Mouse (Mus musculus) neural tube, embryonic 12.5 days (tissue): Measurements from ENCODE around the gene Lmo4. TPM values are rescaled to one million over a fixed set of nuclear protein-coding genes. Genes with fewer than 3 reads are reported as not detected.

ENCODE experiments used
- ATAC-seq: fragments of 200-750 bp; cut with Nextera tagmentation; 2 replicates; pipeline ENCODE4 v1.8.0; 2017; ENCODE audit warnings: low read depth, mild to moderate bottlenecking, moderate TSS enrichment, moderate library complexity; ENCODE audit not compliant: low FRiP score
- H3K27ac ChIP-seq: fragments of 300-500 bp; sonication (generic); 2 replicates; pipeline ENCODE4 v1.5.1; 2016
- H3K27me3 ChIP-seq: fragments of 300-500 bp; sonication (generic); replicated peaks from 2 replicates; pipeline ENCODE4 v1.6.1; 2016; ENCODE audit warnings: mild to moderate bottlenecking
- H3K36me3 ChIP-seq: fragments of 300-500 bp; sonication (generic); 2 replicates; pipeline ENCODE4 v1.6.1; 2016; ENCODE audit warnings: mild to moderate bottlenecking
- H3K4me1 ChIP-seq: fragments of 300-500 bp; sonication (generic); 2 replicates; pipeline ENCODE4 v1.6.1; 2016
- H3K4me2 ChIP-seq: fragments of 300-500 bp; sonication (generic); replicated peaks from 2 replicates; pipeline ENCODE4 v1.6.1; 2016; ENCODE audit warnings: mild to moderate bottlenecking
- H3K4me3 ChIP-seq: fragments of 300-500 bp; sonication (generic); 2 replicates; pipeline ENCODE4 v1.5.1; 2016
- H3K9ac ChIP-seq: fragments of 300-500 bp; sonication (generic); 2 replicates; pipeline ENCODE4 v1.6.1; 2016; ENCODE audit warnings: mild to moderate bottlenecking
- H3K9me3 ChIP-seq: fragments of 300-500 bp; sonication (generic); 2 replicates; pipeline ENCODE4 v1.6.1; 2016; ENCODE audit warnings: mild to moderate bottlenecking
- WGBS: fragments of 180-500 bp; shearing (Covaris S2); methylation state at CpG from one replicate; pipeline ENCODE4 v1.1.7; 2016; 5-methylcytosine and 5-hydroxymethylcytosine counted together
- polyA plus RNA-seq: library from polyadenylated mRNA; unstranded; fragments of >200 nt; fragmentation: Nextera tagmentation; extraction: Ambion mirVana; gene quantifications from 2 replicates; pipeline ENCODE4 v1.2.1, GENCODE M21; 2016

The Lmo4 gene
- 53.3 and 58.1 TPM in 2 replicates for polyA plus RNA-seq

DNA sequence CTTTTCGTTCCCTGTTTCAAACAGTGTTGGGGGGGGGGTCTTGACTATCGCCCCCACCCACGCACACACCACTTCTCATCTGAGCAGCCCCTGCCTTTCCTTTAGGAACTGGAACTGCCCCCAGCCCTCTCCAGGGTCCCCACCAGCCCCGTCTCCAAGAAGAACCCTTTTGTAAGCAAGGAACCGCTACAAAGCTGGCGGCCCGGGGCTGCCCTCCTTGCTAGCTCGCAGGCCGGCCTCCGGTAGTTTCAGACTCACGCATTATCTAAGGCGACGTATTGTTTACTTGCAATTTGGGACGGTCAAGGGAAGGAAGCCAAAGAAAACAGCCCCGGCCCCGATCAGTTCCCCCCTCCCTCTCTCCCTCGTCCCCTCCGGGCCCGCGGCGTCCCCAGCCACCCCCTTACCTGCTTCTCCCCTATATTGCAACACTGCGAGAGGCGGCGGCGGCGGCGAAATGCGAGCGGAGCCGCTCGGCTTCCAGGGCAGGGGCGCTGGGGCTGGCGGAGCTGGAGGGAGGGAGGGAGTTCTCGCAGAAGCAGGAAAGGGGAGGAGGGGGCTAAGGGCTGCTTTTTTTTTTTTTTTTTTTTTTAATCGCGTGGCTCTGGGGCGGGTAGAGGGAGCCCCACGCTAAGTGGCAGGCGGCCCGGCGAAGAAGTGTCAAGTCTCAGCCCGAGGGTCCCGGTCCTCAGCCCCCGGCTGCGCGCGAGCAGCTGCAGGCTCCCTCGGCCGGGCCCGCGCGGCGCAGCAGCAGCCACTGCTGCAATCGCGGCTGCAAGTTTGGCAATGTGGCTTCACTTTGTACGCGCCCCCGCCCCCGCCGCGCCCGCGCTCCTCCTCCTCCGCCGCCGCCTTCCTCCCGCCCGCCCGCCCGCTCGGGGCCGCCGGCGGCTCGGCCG lies at the start of gene Lmo4:
Gene Lmo4, minus strand, starts transcription at position 808 of the 899 bp plus-strand sequence.
- Histone ChIP-seq H3K27ac (peak within 1 kb of the TSS; percentile 99), H3K4me2 (peak within 1 kb of the TSS; percentile 91), H3K9me3 (no peaks in the 10 kb centered on the region), H3K36me3 (no peaks in the 10 kb centered on the region), H3K9ac (peak within 1 kb of the TSS; percentile 96), H3K4me1 (peaks cover 13% of the 10 kb centered on the region), H3K4me3 (peak within 1 kb of the TSS; percentile 78), H3K27me3 (no peaks in the 10 kb centered on the region)
- WGBS, result under 1% methylated on average over 55 of the region's 76 CpGs
- peak; percentile 74 for ATAC-seq

DNA sequence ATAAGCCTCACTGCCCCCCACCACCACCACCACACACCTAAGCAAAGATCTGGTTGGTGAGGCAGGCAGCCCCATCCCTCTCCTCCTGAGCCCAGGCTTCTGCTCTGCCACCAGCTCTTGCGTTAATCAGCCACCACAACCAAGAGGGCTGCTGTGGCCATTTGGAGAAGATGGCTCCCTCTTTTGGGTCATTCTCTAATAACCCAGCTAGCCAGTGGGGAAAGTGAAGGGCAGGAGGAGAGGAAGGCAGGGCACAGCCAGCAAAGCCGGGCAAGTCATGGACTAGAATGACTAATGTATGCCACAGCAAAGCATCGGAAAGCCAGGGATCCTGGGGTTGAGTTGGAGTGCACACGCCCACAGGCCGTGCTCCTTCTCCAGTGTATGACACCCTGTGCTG lies 49.3 kb upstream of the Lmo4 start:
- Histone ChIP-seq H3K9me3 (no peaks in the 10 kb centered on the region), H3K9ac (no peak overlapping the region), H3K4me2 (no peak overlapping the region), H3K36me3 (no peaks in the 10 kb centered on the region), H3K4me3 (no peak overlapping the region), H3K27ac (no peak overlapping the region), H3K4me1 (no peaks in the 10 kb centered on the region), H3K27me3 (no peaks in the 10 kb centered on the region)
- ATAC-seq, result no peak
- WGBS, result 82% methylated on average over 5 of the region's 5 CpGs

DNA sequence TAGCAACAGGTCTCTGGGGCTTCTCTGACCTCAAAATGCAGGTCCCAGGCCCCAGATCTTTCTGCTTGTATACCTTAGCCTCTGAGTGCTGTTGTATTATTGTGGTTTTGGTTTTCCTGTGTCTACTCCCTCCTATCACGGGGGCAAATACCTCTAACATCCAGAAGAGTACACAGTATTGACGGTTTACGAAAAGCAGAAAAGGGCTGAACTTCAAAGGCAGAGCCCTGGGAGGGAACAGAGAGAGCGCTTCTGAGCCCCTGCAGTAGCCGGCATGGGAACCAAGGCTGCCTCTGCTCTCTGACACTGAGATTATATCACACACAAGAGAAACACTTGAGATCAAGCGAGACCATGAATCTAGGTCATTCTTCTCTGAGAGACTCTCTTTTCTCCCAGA lies 48.0 kb upstream of the Lmo4 start:
- no peak overlapping the region for H3K4me2 ChIP-seq
- no peak for ATAC-seq
- WGBS, result 82% methylated on average over 6 of the region's 6 CpGs
- H3K27ac ChIP-seq, result no peak overlapping the region
- H3K4me3 ChIP-seq, result no peak overlapping the region
- no peak overlapping the region for H3K9ac ChIP-seq
- H3K4me1 ChIP-seq, result no peaks in the 10 kb centered on the region
- H3K36me3 ChIP-seq, result no peaks in the 10 kb centered on the region
- H3K27me3 ChIP-seq, result no peaks in the 10 kb centered on the region
- H3K9me3 ChIP-seq, result no peaks in the 10 kb centered on the region

DNA sequence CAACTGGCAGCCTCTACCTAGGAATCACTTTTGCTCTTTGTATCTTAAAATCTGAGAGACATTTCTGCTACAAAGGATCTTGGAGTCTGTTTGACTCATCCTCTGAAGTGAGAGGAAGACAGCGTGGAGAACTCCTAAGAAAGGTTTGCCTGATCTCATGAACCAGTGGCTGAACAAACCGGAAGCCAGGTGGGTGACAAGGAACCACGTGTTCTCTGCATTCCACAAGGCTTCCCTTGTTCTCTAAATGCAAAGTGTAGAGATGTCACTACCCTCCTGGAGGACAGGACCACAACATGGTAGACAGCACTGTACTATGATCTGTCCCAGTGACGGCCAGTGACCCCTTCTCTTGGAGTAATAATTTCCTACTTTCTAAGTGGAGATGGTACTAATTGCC lies 47.1 kb upstream of the Lmo4 start:
- no peak for ATAC-seq
- Histone ChIP-seq H3K27me3 (no peaks in the 10 kb centered on the region), H3K36me3 (no peaks in the 10 kb centered on the region), H3K4me3 (no peak overlapping the region), H3K9me3 (no peaks in the 10 kb centered on the region), H3K4me2 (no peak overlapping the region), H3K4me1 (no peaks in the 10 kb centered on the region), H3K27ac (no peak overlapping the region), H3K9ac (no peak overlapping the region)
- 87% methylated on average over 4 of the region's 4 CpGs for WGBS

DNA sequence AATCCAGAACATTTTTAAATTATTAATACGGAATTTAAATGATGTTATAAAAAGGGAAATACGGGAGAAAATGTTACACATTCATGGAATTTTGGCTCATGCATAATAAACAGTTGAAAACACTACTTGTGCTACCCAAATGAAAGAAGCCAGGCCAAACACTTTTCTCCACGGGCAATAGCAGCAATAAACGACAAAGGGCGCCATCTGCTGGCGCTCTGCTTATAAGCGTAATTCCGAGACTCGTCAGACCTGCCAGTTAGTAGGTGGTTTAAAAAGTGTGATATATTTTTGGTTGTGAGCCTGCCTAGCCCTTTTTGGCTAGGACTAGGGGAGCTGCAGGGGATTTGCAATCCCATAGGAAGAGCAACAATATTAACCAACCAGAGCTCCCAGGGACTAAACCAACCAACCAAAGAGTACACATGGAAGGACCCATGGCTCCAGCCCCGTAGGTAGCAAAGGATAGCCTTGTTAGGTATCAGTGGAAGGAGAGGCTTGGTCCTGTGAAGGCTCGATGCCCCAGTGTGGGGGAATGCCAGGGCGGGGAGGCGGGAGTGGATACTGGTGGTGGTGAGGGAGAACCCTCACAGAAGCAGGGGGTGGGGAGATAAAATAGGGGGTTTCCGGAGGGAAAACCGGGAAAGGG lies 37.1 kb upstream of the Lmo4 start:
- Histone ChIP-seq H3K27ac (no peak overlapping the region), H3K36me3 (no peaks in the 10 kb centered on the region), H3K9me3 (no peaks in the 10 kb centered on the region), H3K4me2 (no peak overlapping the region), H3K4me3 (no peak overlapping the region), H3K4me1 (no peaks in the 10 kb centered on the region), H3K27me3 (no peaks in the 10 kb centered on the region), H3K9ac (no peak overlapping the region)
- 28% methylated on average over 15 of the region's 15 CpGs for WGBS
- ATAC-seq, result peak; percentile 67; the same call in 1 of the 2 replicates

DNA sequence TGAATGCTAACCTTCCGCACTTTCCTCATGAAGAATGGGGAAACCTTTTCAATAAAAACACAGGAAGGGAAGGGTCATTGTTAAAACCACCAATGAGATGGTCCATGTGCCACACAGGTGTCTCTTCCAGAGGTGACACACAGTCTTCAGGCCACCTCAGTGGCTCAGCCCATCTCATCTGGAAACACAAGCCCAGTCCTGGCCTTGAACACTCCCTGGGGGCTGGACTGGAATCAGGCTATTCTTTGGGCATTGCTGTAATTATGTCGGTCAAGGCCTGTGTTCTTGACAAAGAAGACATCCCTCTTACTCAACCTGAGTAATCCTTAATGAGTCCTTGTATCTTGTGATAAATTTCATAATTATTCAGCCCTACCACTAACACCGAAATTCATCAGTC lies 36.1 kb upstream of the Lmo4 start:
- 73% methylated on average over 3 of the region's 3 CpGs for WGBS
- Histone ChIP-seq H3K9ac (no peak overlapping the region), H3K9me3 (no peaks in the 10 kb centered on the region), H3K36me3 (no peaks in the 10 kb centered on the region), H3K4me2 (no peak overlapping the region), H3K27ac (no peak overlapping the region), H3K4me1 (no peaks in the 10 kb centered on the region), H3K27me3 (no peaks in the 10 kb centered on the region), H3K4me3 (no peak overlapping the region)
- ATAC-seq, result 0 out of 2 replicates have a peak, but pooled peaks have one; percentile 21

GRCm38 (mm10) chr3:144238482-144238881 lies 33.5 kb upstream of the Lmo4 start:
- Histone ChIP-seq H3K4me3 (no peak overlapping the region), H3K4me1 (no peaks in the 10 kb centered on the region), H3K9me3 (no peaks in the 10 kb centered on the region), H3K27me3 (no peaks in the 10 kb centered on the region), H3K9ac (no peak overlapping the region), H3K4me2 (no peak overlapping the region), H3K36me3 (no peaks in the 10 kb centered on the region), H3K27ac (no peak overlapping the region)
- ATAC-seq, result no peak
- 92% methylated on average over 11 of the region's 11 CpGs for WGBS

- H3K36me3 ChIP-seq, result no peaks in the 10 kb centered on the region
- 91% methylated on average over 11 of the region's 11 CpGs for WGBS
- no peak for ATAC-seq
- H3K4me1 ChIP-seq, result no peaks in the 10 kb centered on the region
- H3K9ac ChIP-seq, result no peak overlapping the region
- H3K27me3 ChIP-seq, result no peaks in the 10 kb centered on the region
- H3K4me3 ChIP-seq, result no peak overlapping the region
- no peak overlapping the region for H3K27ac ChIP-seq
- H3K9me3 ChIP-seq, result no peaks in the 10 kb centered on the region
- H3K4me2 ChIP-seq, result no peak overlapping the region
These were observed 27.5 kb upstream of the Lmo4 start for GRCm38 (mm10) chr3:144232347-144233008.

GRCm38 (mm10) chr3:144231931-144232330 lies 26.9 kb upstream of the Lmo4 start:
- no peak overlapping the region for H3K4me3 ChIP-seq
- H3K4me1 ChIP-seq, result no peaks in the 10 kb centered on the region
- H3K27ac ChIP-seq, result no peak overlapping the region
- H3K27me3 ChIP-seq, result no peaks in the 10 kb centered on the region
- ATAC-seq, result no peak
- H3K9me3 ChIP-seq, result no peaks in the 10 kb centered on the region
- H3K36me3 ChIP-seq, result no peaks in the 10 kb centered on the region
- H3K9ac ChIP-seq, result no peak overlapping the region
- 91% methylated on average over 6 of the region's 6 CpGs for WGBS
- no peak overlapping the region for H3K4me2 ChIP-seq

GRCm38 (mm10) chr3:144231419-144231818 lies 26.4 kb upstream of the Lmo4 start:
- Histone ChIP-seq H3K4me3 (no peak overlapping the region), H3K9me3 (no peaks in the 10 kb centered on the region), H3K27ac (no peak overlapping the region), H3K27me3 (no peaks in the 10 kb centered on the region), H3K4me2 (no peak overlapping the region), H3K36me3 (no peaks in the 10 kb centered on the region), H3K9ac (no peak overlapping the region), H3K4me1 (no peaks in the 10 kb centered on the region)
- 88% methylated on average over 7 of the region's 7 CpGs for WGBS
- no peak for ATAC-seq

- no peaks in the 10 kb centered on the region for H3K9me3 ChIP-seq
- no peak overlapping the region for H3K4me3 ChIP-seq
- no peak for ATAC-seq
- no peak overlapping the region for H3K4me2 ChIP-seq
- H3K27me3 ChIP-seq, result no peaks in the 10 kb centered on the region
- no peak overlapping the region for H3K27ac ChIP-seq
- 84% methylated on average over 9 of the region's 9 CpGs for WGBS
- no peak overlapping the region for H3K9ac ChIP-seq
- H3K36me3 ChIP-seq, result no peaks in the 10 kb centered on the region
- H3K4me1 ChIP-seq, result no peaks in the 10 kb centered on the region
These were observed 25.0 kb upstream of the Lmo4 start for GRCm38 (mm10) chr3:144230016-144230415.

GRCm38 (mm10) chr3:144229312-144229711 lies 24.3 kb upstream of the Lmo4 start:
- Histone ChIP-seq H3K4me1 (no peaks in the 10 kb centered on the region), H3K9ac (no peak overlapping the region), H3K4me3 (no peak overlapping the region), H3K9me3 (no peaks in the 10 kb centered on the region), H3K36me3 (no peaks in the 10 kb centered on the region), H3K27ac (no peak overlapping the region), H3K27me3 (no peaks in the 10 kb centered on the region), H3K4me2 (no peak overlapping the region)
- no peak for ATAC-seq
- WGBS, result 80% methylated on average over 7 of the region's 7 CpGs
